Mouse (Mus musculus): ENCODE data around the gene Gcc2. TPM values are rescaled to one million over a fixed set of nuclear protein-coding genes. Genes with fewer than 3 reads are reported as not detected.

Gene Gcc2
- polyA plus RNA-seq, 1 experiment: 4.6 TPM

DNA sequence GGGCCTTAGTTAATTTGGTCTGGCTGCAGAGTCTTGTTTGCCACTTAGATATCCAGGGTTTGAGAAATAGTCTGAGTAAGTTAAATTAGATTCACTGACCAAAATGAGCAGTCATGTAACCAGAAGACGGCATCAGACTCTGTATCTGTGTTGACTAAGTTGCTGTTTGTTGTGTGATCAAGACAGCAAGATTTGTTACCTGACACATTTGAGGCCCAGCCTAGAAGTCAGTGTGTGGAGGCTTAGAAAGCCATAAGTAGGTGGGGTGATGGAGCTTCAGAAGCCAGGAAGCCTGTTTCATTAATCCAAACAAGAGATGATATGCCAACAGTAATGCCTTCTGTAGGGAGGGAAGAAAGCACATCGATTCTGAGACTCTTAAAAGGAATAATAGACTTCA is 86.9 kb downstream of the Gcc2 start:
- DNase-seq (ENCODE audit: low read depth in 1 of 2, low spot score in 2 of 2): no peak
- Histone ChIP-seq H3K27me3 (ENCODE audit: control insufficient read depth, insufficient read depth, low read length) (no peaks in the 10 kb centered on the region), H3K4me1 (ENCODE audit: control insufficient read depth, insufficient read depth, insufficient read length) (peaks cover 6% of the 10 kb centered on the region; the same call in 1 of the 2 replicates), H3K4me3 (ENCODE audit: extremely low read depth, insufficient read depth, insufficient read length) (no peak overlapping the region), H3K27ac (ENCODE audit: insufficient read depth, low read length) (peak overlapping the region; percentile 13; the same call in 1 of the 2 replicates), H3K36me3 (ENCODE audit: control insufficient read depth, insufficient read depth, low read length) (0 out of 2 replicates have a peak, but pooled peaks cover 1% of the 10 kb centered on the region)
- no peak for TF ChIP-seq CTCF (IDR thresholded peaks at IDR 0.05; ENCODE audit: extremely low read depth, insufficient read depth, insufficient read length, insufficient replicate concordance)
- no peak for TF ChIP-seq POLR2A (IDR thresholded peaks at IDR 0.05; ENCODE audit: low read depth, low read length)
- 74% methylated on average over 2 of the region's 2 CpGs for WGBS

DNA sequence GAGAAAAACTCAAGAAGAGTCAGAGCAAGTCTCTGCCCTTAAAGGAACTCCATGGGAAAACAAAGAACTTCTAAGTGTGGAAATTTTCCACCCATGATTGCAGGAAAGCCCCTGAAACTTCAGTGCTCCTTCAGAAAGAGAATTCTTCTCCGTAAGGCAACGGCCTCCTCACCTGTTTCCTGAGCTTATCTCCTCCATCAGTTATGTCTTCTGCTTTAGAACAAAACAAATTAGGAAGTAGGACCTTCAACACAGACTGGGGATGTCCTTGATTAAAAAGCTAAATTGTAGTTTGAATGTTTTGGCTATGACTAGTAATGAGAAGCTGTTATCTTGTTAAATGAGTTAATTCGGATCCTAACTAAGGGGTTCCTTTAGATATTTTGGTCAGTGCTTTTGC is 88.3 kb downstream of the Gcc2 start:
- WGBS: 57% methylated on average over 3 of the region's 3 CpGs
- Histone ChIP-seq H3K27ac (ENCODE audit: insufficient read depth, low read length) (no peak overlapping the region), H3K4me1 (ENCODE audit: control insufficient read depth, insufficient read depth, insufficient read length) (peaks cover 6% of the 10 kb centered on the region; the same call in 1 of the 2 replicates), H3K4me3 (ENCODE audit: extremely low read depth, insufficient read depth, insufficient read length) (no peak overlapping the region), H3K36me3 (ENCODE audit: control insufficient read depth, insufficient read depth, low read length) (no peaks in the 10 kb centered on the region), H3K27me3 (ENCODE audit: control insufficient read depth, insufficient read depth, low read length) (no peaks in the 10 kb centered on the region)
- no peak for TF ChIP-seq CTCF (IDR thresholded peaks at IDR 0.05; ENCODE audit: extremely low read depth, insufficient read depth, insufficient read length, insufficient replicate concordance)
- TF ChIP-seq POLR2A (IDR thresholded peaks at IDR 0.05; ENCODE audit: low read depth, low read length): no peak
- no peak for DNase-seq (ENCODE audit: low read depth in 1 of 2, low spot score in 2 of 2)

DNA sequence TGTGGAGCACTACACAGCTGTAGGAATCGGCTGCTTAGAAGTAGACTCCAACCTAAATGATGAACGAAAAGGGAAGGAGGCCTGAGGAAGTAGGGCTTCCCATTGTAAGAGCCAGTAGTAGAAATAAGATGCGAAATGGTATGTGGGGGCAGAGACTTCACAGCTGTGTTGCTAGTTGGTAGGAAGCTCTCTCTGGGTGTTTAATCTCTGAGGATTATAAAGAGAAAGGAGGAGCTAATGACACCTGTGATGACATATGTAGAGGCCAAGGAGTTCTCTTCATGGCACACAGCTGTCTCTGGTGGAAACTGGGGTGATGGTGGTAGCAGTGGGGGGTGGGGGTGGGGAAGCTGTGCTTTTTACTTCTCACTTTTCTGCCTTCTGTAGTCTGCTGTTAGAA is 95.3 kb downstream of the Gcc2 start:
- DNase-seq (ENCODE audit: low read depth in 1 of 2, low spot score in 2 of 2): peak in 1 of 2 experiments; percentile 34
- peaks cover 28% of the 10 kb centered on the region for H3K4me1 ChIP-seq (ENCODE audit: control insufficient read depth, insufficient read depth, insufficient read length)
- peak overlapping the region; percentile 66 for H3K27ac ChIP-seq (ENCODE audit: insufficient read depth, low read length)
- no peaks in the 10 kb centered on the region for H3K36me3 ChIP-seq (ENCODE audit: control insufficient read depth, insufficient read depth, low read length)
- no peaks in the 10 kb centered on the region for H3K27me3 ChIP-seq (ENCODE audit: control insufficient read depth, insufficient read depth, low read length)
- 19% methylated on average over 3 of the region's 3 CpGs for WGBS
- TF ChIP-seq CTCF (IDR thresholded peaks at IDR 0.05; ENCODE audit: extremely low read depth, insufficient read depth, insufficient read length, insufficient replicate concordance) (no peak), POLR2A (IDR thresholded peaks at IDR 0.05; ENCODE audit: low read depth, low read length) (no peak)
- H3K4me3 ChIP-seq (ENCODE audit: extremely low read depth, insufficient read depth, insufficient read length): no peak overlapping the region

DNA sequence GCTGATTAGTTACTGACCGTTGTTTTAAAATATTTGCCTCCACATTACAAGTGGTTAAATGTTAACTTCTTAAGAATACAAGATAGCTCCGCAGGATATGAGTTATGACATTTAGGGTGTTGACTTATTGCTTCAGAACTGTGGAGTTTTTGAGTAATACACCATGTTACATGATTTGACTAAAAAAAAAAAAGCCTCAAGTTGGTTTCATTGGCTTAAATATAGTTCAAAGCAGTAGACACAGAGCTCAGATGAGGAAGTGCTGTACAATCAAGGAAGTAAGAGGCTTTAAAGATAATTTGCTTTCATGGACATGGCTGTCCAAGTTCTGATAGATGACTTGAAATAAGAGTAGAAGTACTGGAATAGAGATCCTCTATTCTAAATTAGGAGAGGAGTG is 96.4 kb downstream of the Gcc2 start:
- Histone ChIP-seq H3K4me3 (ENCODE audit: extremely low read depth, insufficient read depth, insufficient read length) (peak overlapping the region; percentile 61), H3K27ac (ENCODE audit: insufficient read depth, low read length) (peak overlapping the region; percentile 84), H3K36me3 (ENCODE audit: control insufficient read depth, insufficient read depth, low read length) (no peaks in the 10 kb centered on the region), H3K4me1 (ENCODE audit: control insufficient read depth, insufficient read depth, insufficient read length) (peaks cover 32% of the 10 kb centered on the region), H3K27me3 (ENCODE audit: control insufficient read depth, insufficient read depth, low read length) (no peaks in the 10 kb centered on the region)
- TF ChIP-seq CTCF (IDR thresholded peaks at IDR 0.05; ENCODE audit: extremely low read depth, insufficient read depth, insufficient read length, insufficient replicate concordance): no peak
- TF ChIP-seq POLR2A (IDR thresholded peaks at IDR 0.05; ENCODE audit: low read depth, low read length): no peak
- DNase-seq (ENCODE audit: low read depth in 1 of 2, low spot score in 2 of 2): peak in 1 of 2 experiments; percentile 47
- 7% methylated on average over 2 of the region's 2 CpGs for WGBS

DNA sequence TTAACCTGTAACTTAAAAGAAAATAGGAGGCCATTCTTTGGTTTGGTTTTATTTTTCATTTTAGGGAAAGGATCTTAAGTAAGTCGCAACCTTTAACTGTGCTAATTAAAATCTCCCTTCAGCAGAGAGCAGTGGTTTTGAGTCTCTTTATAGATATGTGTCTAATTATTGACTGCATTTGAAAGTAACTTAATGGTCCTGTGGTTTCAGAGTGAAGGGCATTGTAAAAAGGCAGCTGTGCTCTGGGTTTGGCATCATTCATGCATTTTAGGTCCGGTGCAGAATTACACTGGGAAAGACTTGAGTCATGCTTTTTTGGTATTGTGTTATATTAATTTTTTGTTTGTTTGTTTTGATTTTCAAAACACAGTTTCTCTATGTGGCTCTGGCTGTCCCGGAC is 97.1 kb downstream of the Gcc2 start:
- no peak for DNase-seq (ENCODE audit: low read depth in 1 of 2, low spot score in 2 of 2)
- Histone ChIP-seq H3K36me3 (ENCODE audit: control insufficient read depth, insufficient read depth, low read length) (no peaks in the 10 kb centered on the region), H3K27me3 (ENCODE audit: control insufficient read depth, insufficient read depth, low read length) (no peaks in the 10 kb centered on the region), H3K27ac (ENCODE audit: insufficient read depth, low read length) (no peak overlapping the region), H3K4me3 (ENCODE audit: extremely low read depth, insufficient read depth, insufficient read length) (peak overlapping the region; percentile 35), H3K4me1 (ENCODE audit: control insufficient read depth, insufficient read depth, insufficient read length) (peaks cover 32% of the 10 kb centered on the region)
- no peak for TF ChIP-seq POLR2A (IDR thresholded peaks at IDR 0.05; ENCODE audit: low read depth, low read length)
- TF ChIP-seq CTCF (IDR thresholded peaks at IDR 0.05; ENCODE audit: extremely low read depth, insufficient read depth, insufficient read length, insufficient replicate concordance): no peak
- 49% methylated on average over 3 of the region's 3 CpGs for WGBS

DNA sequence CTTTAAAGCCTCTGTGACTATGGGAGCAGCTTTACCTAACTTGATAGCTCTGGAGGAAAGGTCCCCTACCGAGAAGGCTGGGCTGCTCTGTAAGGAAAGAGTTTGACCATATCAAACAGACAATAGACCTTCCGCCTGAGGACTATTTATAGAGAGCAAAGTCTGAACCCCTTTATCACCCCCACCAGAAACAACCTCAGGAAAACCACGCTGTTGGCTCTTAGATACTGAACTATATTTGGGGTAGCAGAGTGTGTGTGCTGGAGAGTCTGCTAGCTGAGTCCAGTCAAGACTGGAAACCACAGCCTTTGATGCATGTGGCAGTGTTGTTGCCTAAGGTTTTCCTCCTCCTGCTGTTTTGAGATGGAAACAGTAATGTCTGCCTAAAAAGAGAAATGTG is 99.3 kb downstream of the Gcc2 start:
- H3K27ac ChIP-seq (ENCODE audit: insufficient read depth, low read length): peak overlapping the region; percentile 23; the same call in 1 of the 2 replicates
- no peak overlapping the region for H3K4me3 ChIP-seq (ENCODE audit: extremely low read depth, insufficient read depth, insufficient read length)
- H3K27me3 ChIP-seq (ENCODE audit: control insufficient read depth, insufficient read depth, low read length): no peaks in the 10 kb centered on the region
- H3K4me1 ChIP-seq (ENCODE audit: control insufficient read depth, insufficient read depth, insufficient read length): peaks cover 32% of the 10 kb centered on the region
- peaks cover 4% of the 10 kb centered on the region for H3K36me3 ChIP-seq (ENCODE audit: control insufficient read depth, insufficient read depth, low read length)
- 11% methylated on average over 3 of the region's 3 CpGs for WGBS
- TF ChIP-seq CTCF (IDR thresholded peaks at IDR 0.05; ENCODE audit: extremely low read depth, insufficient read depth, insufficient read length, insufficient replicate concordance) (no peak), POLR2A (IDR thresholded peaks at IDR 0.05; ENCODE audit: low read depth, low read length) (no peak)
- DNase-seq (ENCODE audit: low read depth in 1 of 2, low spot score in 2 of 2): no peak

Other genes with a start within 250 kb of the Gcc2 start
- not detected in 2 replicates for gene AW822073, start 30.6 kb upstream of the Gcc2 start, polyA plus RNA-seq (2012; rRNA removed)
- gene Duxf3, start 22.8 kb upstream of the Gcc2 start, polyA plus RNA-seq (2012; rRNA removed): not detected in 2 replicates
- gene Gm4981, start 18.8 kb upstream of the Gcc2 start, polyA plus RNA-seq (2012; rRNA removed): not detected in 2 replicates
- gene Lims1, start 68.0 kb downstream of the Gcc2 start, polyA plus RNA-seq (2012; rRNA removed): 11.4 and 15.7 TPM in 2 replicates
- gene Ranbp2, start 191.4 kb downstream of the Gcc2 start, polyA plus RNA-seq (2012; rRNA removed): 2.5 and 2.6 TPM in 2 replicates
- gene Ccdc138, start 242.5 kb downstream of the Gcc2 start, polyA plus RNA-seq (2012; rRNA removed): 0.14 and 0.22 TPM in 2 replicates